Mouse (Mus musculus): ENCODE results near the gene Adgra1. TPM values are rescaled to one million over a fixed set of nuclear protein-coding genes. Genes with fewer than 3 reads are reported as not detected.

Adgra1 gene
- polyA plus RNA-seq, 1 experiment from 2014 or later: 7.6 TPM

DNA sequence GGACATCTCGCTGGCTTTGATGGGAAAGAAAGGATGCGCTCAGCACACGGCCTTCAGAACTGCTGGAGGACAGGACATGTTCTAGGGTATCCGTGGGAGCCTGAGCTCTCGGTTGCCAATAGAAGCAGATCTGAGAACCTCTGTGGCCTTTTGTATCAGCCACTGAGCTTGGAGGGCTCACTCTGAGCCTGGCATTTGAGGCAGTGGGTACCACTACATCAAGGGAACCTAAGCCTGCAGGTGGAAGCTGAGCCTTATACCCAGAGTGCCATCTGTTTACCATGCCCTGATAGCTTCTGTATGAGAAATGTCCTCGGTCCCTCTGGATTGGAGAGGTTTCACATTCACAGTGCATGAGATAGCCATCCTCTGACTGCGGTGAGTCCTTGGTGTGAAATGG, 62.3 kb downstream of the Adgra1 start:
- 83% methylated on average over 7 of the region's 7 CpGs for whole genome bisulfite sequencing
- H3K4me3 ChIP-seq (replicated peaks): no peak overlapping the region
- no peaks in the 10 kb centered on the region for H3K9me3 ChIP-seq
- ATAC-seq (ENCODE audit: low FRiP score): no peak
- H3K27ac ChIP-seq: no peak overlapping the region
- peaks cover 58% of the 10 kb centered on the region for H3K27me3 ChIP-seq
- no peak overlapping the region for H3K9ac ChIP-seq
- H3K4me1 ChIP-seq: peaks cover 13% of the 10 kb centered on the region
- H3K36me3 ChIP-seq (replicated peaks): no peaks in the 10 kb centered on the region
- no peak overlapping the region for H3K4me2 ChIP-seq

DNA sequence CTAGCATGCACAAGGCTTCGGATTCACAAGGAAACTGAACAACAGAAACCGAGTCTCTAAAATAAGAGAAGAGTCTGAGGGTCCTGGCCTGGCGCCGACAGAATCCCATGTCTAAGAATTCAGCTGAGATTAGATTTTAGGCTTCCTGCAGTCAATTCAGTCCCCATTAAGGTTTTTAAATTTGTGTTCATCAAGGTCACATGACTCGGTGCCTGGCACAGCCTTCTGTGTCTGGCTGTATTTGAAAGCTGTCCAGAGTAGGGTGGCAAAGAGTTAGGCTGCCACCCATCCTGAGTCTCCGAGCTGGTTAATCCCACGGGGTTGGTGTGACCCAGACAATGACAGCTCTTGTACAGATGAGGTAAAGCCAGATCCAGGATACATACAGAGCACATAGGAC, 62.8 kb downstream of the Adgra1 start:
- no peak overlapping the region for H3K27ac ChIP-seq
- H3K4me3 ChIP-seq (replicated peaks): no peak overlapping the region
- H3K36me3 ChIP-seq (replicated peaks): no peaks in the 10 kb centered on the region
- ATAC-seq (ENCODE audit: low FRiP score): no peak
- no peaks in the 10 kb centered on the region for H3K9me3 ChIP-seq
- WGBS: 86% methylated on average over 7 of the region's 7 CpGs
- H3K4me2 ChIP-seq: no peak overlapping the region
- H3K9ac ChIP-seq: no peak overlapping the region
- H3K4me1 ChIP-seq: peaks cover 13% of the 10 kb centered on the region
- peaks cover 58% of the 10 kb centered on the region for H3K27me3 ChIP-seq

DNA sequence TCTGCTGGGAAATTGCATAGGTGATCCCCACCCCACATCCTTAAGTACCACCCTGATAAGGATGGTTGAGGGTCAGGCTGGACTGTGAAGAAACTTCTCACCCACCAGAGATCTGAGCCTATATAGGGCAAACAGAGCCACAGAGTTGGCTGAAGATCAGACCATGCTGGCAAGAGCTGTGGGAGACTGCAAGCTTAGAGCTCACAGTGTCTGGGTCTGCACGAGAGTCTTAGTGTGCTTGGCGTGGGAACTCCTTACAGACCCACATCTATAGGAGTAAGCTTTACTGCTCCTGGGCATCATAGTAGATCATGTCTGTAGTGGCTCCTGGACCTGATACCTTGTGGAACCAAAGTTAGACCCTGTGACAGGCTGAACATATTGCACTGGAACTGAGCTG, 64.6 kb downstream of the Adgra1 start:
- H3K27me3 ChIP-seq: peaks cover 47% of the 10 kb centered on the region
- 95% methylated on average over 2 of the region's 2 CpGs for WGBS

DNA sequence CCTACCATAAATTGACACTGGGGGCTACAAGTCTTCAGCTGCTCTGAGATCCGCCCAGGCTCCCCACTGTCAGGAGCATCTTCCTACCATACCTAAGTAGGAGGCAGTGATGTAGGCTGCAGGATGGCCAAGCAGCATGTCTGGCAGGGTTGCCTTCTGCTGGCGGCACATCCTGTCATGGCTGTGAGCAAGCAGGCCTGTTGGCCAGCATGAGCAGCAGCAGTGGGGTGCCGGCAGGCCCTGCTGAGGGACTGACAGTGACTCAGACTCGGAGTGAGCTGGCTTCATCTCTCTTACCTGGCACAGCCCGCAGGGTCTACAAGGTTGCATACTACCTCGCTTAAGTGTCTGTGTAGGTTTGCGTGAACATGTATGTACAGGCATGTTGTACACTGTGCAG, 65.5 kb downstream of the Adgra1 start:
- peaks cover 38% of the 10 kb centered on the region for H3K27me3 ChIP-seq
- H3K27ac ChIP-seq: no peak overlapping the region
- H3K9ac ChIP-seq: no peak overlapping the region
- ATAC-seq (ENCODE audit: low FRiP score): no peak
- H3K4me1 ChIP-seq: peaks cover 9% of the 10 kb centered on the region
- 82% methylated on average over 7 of the region's 7 CpGs for WGBS
- H3K36me3 ChIP-seq (replicated peaks): no peaks in the 10 kb centered on the region
- H3K9me3 ChIP-seq: no peaks in the 10 kb centered on the region
- no peak overlapping the region for H3K4me2 ChIP-seq
- H3K4me3 ChIP-seq (replicated peaks): no peak overlapping the region

More for the DNA sequence above, 64.6 kb downstream of the Adgra1 start:
- no peak overlapping the region for H3K4me3 ChIP-seq (replicated peaks)
- ATAC-seq (ENCODE audit: low FRiP score): no peak
- H3K9ac ChIP-seq: no peak overlapping the region
- no peaks in the 10 kb centered on the region for H3K36me3 ChIP-seq (replicated peaks)
- H3K9me3 ChIP-seq: no peaks in the 10 kb centered on the region
- H3K4me1 ChIP-seq: peaks cover 13% of the 10 kb centered on the region
- H3K27ac ChIP-seq: no peak overlapping the region
- no peak overlapping the region for H3K4me2 ChIP-seq

DNA sequence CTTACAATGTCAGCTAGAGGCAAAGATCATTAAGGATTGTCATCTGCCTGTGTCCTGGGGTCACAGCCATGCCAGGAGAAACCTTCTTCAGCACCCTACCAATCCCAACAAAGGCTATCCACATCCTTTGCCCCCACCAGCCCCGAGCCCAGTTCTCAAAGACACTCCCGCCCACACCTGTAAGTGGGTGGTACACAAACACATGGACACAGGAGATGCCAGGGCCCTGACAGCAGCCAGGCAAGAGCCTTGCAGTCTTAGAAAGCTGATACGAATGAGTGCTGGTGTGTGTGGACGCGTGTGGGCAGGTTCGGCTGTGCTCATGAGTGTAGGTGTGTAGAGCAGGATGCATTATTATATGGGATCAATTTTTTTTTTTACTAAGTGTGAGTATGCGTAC, 66.5 kb downstream of the Adgra1 start:
- Histone ChIP-seq H3K27ac (no peak overlapping the region), H3K4me1 (peaks cover under 1% of the 10 kb centered on the region; the same call in 1 of the 2 replicates), H3K36me3 (replicated peaks) (no peaks in the 10 kb centered on the region), H3K27me3 (peaks cover 28% of the 10 kb centered on the region), H3K4me3 (replicated peaks) (no peak overlapping the region), H3K4me2 (no peak overlapping the region), H3K9ac (no peak overlapping the region), H3K9me3 (no peaks in the 10 kb centered on the region)
- ATAC-seq (ENCODE audit: low FRiP score): no peak
- 92% methylated on average over 7 of the region's 7 CpGs for WGBS

DNA sequence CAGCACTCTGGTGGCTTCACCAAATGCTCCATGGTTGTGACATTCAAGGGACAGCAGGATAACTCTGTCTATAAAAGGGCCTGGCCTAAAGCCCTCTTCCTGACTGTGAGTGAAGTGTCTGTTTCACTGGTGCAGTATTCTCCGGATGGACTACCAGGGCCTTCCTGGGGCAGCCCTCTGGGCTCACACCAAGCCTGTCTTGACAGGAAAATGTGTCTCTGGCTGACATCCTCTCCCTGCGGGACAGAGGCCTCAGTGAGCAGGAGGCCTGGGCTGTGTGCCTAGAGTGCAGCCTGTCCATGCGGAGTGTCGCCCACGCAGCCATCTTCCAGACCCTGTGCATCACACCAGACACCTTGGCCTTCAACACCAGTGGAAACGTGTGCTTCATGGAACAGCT, 66.9 kb downstream of the Adgra1 start:
- ATAC-seq (ENCODE audit: low FRiP score): no peak
- no peaks in the 10 kb centered on the region for H3K36me3 ChIP-seq (replicated peaks)
- peaks cover 4% of the 10 kb centered on the region; the same call in 1 of the 2 replicates for H3K4me1 ChIP-seq
- no peak overlapping the region for H3K9ac ChIP-seq
- H3K9me3 ChIP-seq: no peaks in the 10 kb centered on the region
- WGBS: 90% methylated on average over 6 of the region's 6 CpGs
- no peak overlapping the region for H3K27ac ChIP-seq
- H3K27me3 ChIP-seq: peaks cover 26% of the 10 kb centered on the region
- no peak overlapping the region for H3K4me3 ChIP-seq (replicated peaks)
- no peak overlapping the region for H3K4me2 ChIP-seq

DNA sequence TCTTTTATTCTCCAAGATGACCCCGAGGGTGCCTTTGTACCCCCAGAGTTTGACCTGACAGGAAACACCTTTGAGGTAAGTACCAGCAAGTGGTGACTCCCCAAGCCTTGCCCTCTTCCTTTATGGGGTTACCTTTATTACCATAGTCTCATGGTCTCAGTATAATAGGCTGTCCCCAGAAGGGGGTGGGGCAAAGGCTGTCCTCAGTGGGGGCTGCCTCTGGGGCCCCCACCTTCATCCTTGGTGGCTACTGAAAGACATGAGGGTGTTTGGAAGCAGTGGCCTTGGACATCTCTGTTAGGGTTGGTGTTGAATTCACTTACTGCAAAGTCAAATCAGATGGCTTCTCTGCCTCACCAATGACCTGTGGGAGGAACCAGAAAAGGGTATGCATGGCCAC, 68.0 kb downstream of the Adgra1 start:
- no peaks in the 10 kb centered on the region for H3K9me3 ChIP-seq
- peaks cover 25% of the 10 kb centered on the region for H3K27me3 ChIP-seq
- no peak overlapping the region for H3K4me2 ChIP-seq
- no peak overlapping the region for H3K9ac ChIP-seq
- no peak for ATAC-seq (ENCODE audit: low FRiP score)
- no peak overlapping the region for H3K27ac ChIP-seq
- WGBS: 18% methylated on average over 1 of the region's 1 CpGs
- no peaks in the 10 kb centered on the region for H3K36me3 ChIP-seq (replicated peaks)
- H3K4me1 ChIP-seq: peaks cover 4% of the 10 kb centered on the region; the same call in 1 of the 2 replicates
- H3K4me3 ChIP-seq (replicated peaks): no peak overlapping the region

DNA sequence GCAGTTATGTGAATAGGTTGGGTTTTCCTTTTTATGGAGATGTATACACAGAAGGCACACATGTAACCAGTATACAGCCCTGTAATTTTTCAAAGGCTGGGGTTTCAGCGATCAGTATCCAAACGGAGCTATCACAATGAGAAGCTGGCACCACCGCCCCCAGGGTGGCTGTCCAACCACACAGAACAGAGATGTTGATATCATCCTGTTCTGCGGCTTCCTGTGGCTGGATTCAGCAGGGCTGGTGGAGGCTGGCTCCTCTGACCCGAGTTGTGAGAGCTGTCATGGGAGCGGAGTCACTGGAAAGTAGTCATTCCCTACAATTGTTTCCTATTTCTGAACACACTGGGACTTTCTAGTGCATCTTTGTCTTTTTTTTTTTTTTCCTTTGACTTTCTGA, 71.3 kb downstream of the Adgra1 start:
- Histone ChIP-seq H3K9ac (no peak overlapping the region), H3K4me2 (no peak overlapping the region), H3K4me1 (peaks cover 16% of the 10 kb centered on the region), H3K27me3 (peaks cover 14% of the 10 kb centered on the region), H3K4me3 (replicated peaks) (no peak overlapping the region), H3K27ac (no peak overlapping the region), H3K9me3 (no peaks in the 10 kb centered on the region), H3K36me3 (replicated peaks) (no peaks in the 10 kb centered on the region)
- ATAC-seq (ENCODE audit: low FRiP score): no peak
- 35% methylated on average over 6 of the region's 6 CpGs for WGBS

DNA sequence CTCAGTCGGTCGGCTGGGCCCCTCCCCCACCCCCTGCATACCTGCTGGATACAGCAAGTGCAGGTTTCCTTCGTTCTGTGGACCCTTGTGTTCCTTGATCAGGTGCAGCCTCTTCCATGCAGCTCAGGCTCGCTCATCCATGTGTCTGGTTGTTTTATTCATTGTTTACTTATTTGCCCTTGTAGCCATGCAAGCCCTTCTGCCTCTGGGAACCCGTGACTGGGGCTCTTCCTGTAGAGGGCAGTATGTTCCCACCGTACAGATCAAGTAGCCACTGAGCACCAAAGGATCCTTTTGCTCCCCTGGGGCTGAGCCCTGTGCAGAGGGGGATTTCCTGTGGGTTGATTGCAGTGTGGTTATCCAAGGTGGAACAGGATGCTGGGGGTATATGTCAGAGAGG, 71.7 kb downstream of the Adgra1 start:
- Histone ChIP-seq H3K27me3 (peaks cover 14% of the 10 kb centered on the region), H3K9me3 (no peaks in the 10 kb centered on the region), H3K36me3 (replicated peaks) (no peaks in the 10 kb centered on the region), H3K4me1 (peaks cover 16% of the 10 kb centered on the region), H3K4me3 (replicated peaks) (no peak overlapping the region), H3K4me2 (no peak overlapping the region), H3K27ac (no peak overlapping the region), H3K9ac (no peak overlapping the region)
- 3% methylated on average over 6 of the region's 6 CpGs for WGBS
- ATAC-seq (ENCODE audit: low FRiP score): peak; percentile 41; the same call in 1 of the 2 replicates

DNA sequence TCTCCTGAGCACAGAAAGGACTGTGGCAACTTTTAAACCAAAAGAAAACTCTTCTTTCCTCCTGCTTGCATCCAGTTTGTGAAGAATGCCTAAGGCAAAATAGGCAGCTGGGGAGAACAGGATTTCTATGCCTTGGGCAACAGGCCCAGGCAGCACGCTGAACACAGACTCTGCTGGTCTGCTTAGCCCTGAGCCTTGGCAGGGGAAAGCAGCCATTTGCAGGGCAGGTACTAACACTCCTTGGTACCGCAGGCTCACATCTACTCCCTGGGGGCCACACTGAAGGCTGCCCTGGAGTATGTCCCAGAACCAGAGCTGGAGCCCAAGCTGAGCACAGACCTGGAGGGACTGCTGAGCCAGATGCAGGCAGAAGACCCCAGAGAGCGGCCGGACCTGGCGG, 74.2 kb downstream of the Adgra1 start:
- ATAC-seq (ENCODE audit: low FRiP score): no peak
- H3K9ac ChIP-seq: no peak overlapping the region
- WGBS: 64% methylated on average over 5 of the region's 5 CpGs

DNA sequence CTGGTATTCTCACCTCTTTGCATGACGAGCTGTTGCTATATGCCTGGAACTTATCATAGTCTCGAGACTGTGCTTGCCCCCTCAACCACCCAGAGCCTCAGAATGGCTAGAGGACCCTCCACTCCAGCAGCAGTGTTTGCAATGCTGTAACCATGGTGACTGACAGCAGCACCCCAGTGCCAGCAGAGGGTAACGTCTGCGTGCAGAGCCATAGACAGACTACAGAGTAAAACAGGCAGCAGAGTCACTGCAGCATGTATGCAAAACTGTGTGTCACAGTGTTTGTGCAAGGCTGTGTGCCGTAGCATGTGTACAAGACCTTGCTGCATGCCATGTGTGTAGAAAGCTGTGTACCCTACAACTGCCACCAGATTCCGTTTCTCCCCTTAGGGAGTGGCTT, 75.5 kb downstream of the Adgra1 start:
- H3K9ac ChIP-seq: no peak overlapping the region
- peaks cover 23% of the 10 kb centered on the region for H3K4me1 ChIP-seq
- no peaks in the 10 kb centered on the region for H3K9me3 ChIP-seq
- H3K27me3 ChIP-seq: peaks cover 43% of the 10 kb centered on the region
- H3K36me3 ChIP-seq (replicated peaks): no peaks in the 10 kb centered on the region
- WGBS: 48% methylated on average over 6 of the region's 6 CpGs
- H3K4me3 ChIP-seq (replicated peaks): no peak overlapping the region
- H3K27ac ChIP-seq: no peak overlapping the region
- H3K4me2 ChIP-seq: no peak overlapping the region
- ATAC-seq (ENCODE audit: low FRiP score): peak; percentile 34; the same call in 1 of the 2 replicates

More for the DNA sequence above, 74.2 kb downstream of the Adgra1 start:
- H3K4me2 ChIP-seq: no peak overlapping the region
- no peak overlapping the region for H3K4me3 ChIP-seq (replicated peaks)
- H3K27me3 ChIP-seq: peaks cover 30% of the 10 kb centered on the region
- no peaks in the 10 kb centered on the region for H3K36me3 ChIP-seq (replicated peaks)
- H3K9me3 ChIP-seq: no peaks in the 10 kb centered on the region
- peaks cover 16% of the 10 kb centered on the region for H3K4me1 ChIP-seq
- 0 out of 2 replicates have a peak overlapping the region, but pooled peaks have one; percentile 16 for H3K27ac ChIP-seq

DNA sequence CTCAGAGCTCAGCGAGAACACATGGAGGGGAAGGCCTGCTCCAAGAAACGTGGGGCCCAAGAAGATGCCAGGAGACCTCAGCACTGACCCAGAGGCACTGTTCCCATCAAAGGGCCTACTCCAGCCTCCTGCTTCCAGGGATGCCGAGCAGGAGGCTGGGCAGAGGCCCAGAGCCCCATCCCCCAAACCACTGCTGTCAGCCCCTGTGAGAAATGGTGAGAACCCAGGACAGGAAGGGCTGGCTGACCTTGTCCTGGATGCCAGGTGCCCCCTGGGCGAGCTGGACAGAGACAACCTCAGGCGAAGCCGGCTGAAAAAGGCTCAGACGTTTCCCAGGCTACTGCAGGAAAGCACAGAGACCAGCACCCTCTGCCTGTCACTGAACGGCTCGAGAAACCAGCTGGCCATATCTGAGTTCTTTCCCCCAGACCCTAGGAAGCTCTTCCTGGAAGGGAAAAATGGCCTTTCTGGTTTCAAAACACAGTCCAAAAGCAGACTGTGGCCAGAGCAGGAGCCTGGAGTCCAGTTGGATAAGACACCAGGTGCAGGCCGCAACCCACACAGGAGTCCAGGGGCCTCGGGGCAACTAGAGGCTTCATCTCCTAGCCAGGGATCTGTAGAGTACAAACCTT, 76.3 kb downstream of the Adgra1 start:
- H3K4me2 ChIP-seq: no peak overlapping the region
- no peaks in the 10 kb centered on the region for H3K36me3 ChIP-seq (replicated peaks)
- peaks cover 26% of the 10 kb centered on the region for H3K4me1 ChIP-seq
- no peak overlapping the region for H3K27ac ChIP-seq
- no peak overlapping the region for H3K4me3 ChIP-seq (replicated peaks)
- 56% methylated on average over 11 of the region's 11 CpGs for WGBS
- peaks cover 52% of the 10 kb centered on the region for H3K27me3 ChIP-seq
- ATAC-seq (ENCODE audit: low FRiP score): no peak
- H3K9me3 ChIP-seq: no peaks in the 10 kb centered on the region
- peak overlapping the region; percentile 2; the same call in 1 of the 2 replicates for H3K9ac ChIP-seq

All from forebrain, embryonic 12.5 days (tissue).